Mouse (Mus musculus) heart, postnatal 0 days (tissue): ENCODE measurements around the gene Ndufs6. TPM values are rescaled to one million over a fixed set of nuclear protein-coding genes. Genes with fewer than 3 reads are reported as not detected.

Experiments
- ATAC-seq: fragments of 200-750 bp; cut with Nextera tagmentation; 2 replicates; pipeline ENCODE4 v1.8.0; 2017; ENCODE audit warnings: low read depth, moderate number of reproducible peaks, moderate library complexity; ENCODE audit not compliant: insufficient read depth
- DNase-seq: peaks from one replicate; pipeline ENCODE4 v3.0.0-alpha.2; 2016; ENCODE audit warnings: low spot score
- H3K27ac ChIP-seq: fragments of 300-500 bp; sonication (generic); 2 replicates; pipeline ENCODE4 v1.5.1; 2014; ENCODE audit warnings: low read depth, mild to moderate bottlenecking
- H3K27me3 ChIP-seq: fragments of 300-500 bp; sonication (generic); 2 replicates; pipeline ENCODE4 v1.6.1; 2014; ENCODE audit warnings: low read length, mixed read lengths; ENCODE audit not compliant: control insufficient read depth, insufficient read depth
- H3K36me3 ChIP-seq: fragments of 300-500 bp; sonication (generic); replicated peaks from 2 replicates; pipeline ENCODE4 v1.6.1; 2014; ENCODE audit warnings: low read length, mixed read lengths; ENCODE audit not compliant: control insufficient read depth, insufficient read depth
- H3K4me1 ChIP-seq: fragments of 300-500 bp; sonication (generic); 2 replicates; pipeline ENCODE4 v1.6.1; 2014; ENCODE audit warnings: antibody characterized with exemption; ENCODE audit not compliant: control insufficient read depth, insufficient read depth
- H3K4me2 ChIP-seq: fragments of 300-500 bp; sonication (generic); 2 replicates; pipeline ENCODE4 v1.6.1; 2014; ENCODE audit warnings: low read depth, mild to moderate bottlenecking, low read length, moderate library complexity
- H3K4me3 ChIP-seq: fragments of 300-500 bp; sonication (generic); 2 replicates; pipeline ENCODE4 v1.5.1; 2014; ENCODE audit warnings: low read depth, low read length
- H3K9ac ChIP-seq: fragments of 300-500 bp; sonication (generic); replicated peaks from 2 replicates; pipeline ENCODE4 v1.6.1; 2014; ENCODE audit warnings: low read depth, low read length, mixed read lengths
- H3K9me3 ChIP-seq: fragments of 300-500 bp; sonication (generic); replicated peaks from 2 replicates; pipeline ENCODE4 v1.6.1; 2016; ENCODE audit warnings: low read length; ENCODE audit not compliant: control insufficient read depth
- CTCF ChIP-seq: IDR thresholded peaks from 2 replicates; pipeline ENCODE4 v1.5.1; 2016; ENCODE audit warnings: antibody characterized with exemption, control low read depth, low read depth
- EP300 ChIP-seq: IDR thresholded peaks from 2 replicates; pipeline ENCODE4 v1.6.1; 2016; ENCODE audit warnings: antibody characterized with exemption, low read depth
- WGBS: fragments of 180-500 bp; shearing (Covaris S2); extraction: QIAGEN DNeasy Blood & Tissue Kit; methylation state at CpG from one replicate; pipeline ENCODE4 v1.1.7; 2014; 5-methylcytosine and 5-hydroxymethylcytosine counted together
- polyA plus RNA-seq: library from polyadenylated mRNA; unstranded; fragments of >200 nt; fragmentation: Nextera tagmentation; extraction: Ambion mirVana; gene quantifications from 2 replicates; pipeline ENCODE4 v1.2.1, GENCODE M21; 2015
- total RNA-seq: library from RNA; depleted of rRNA; stranded (reverse); fragments of >200 nt; gene quantifications from 2 replicates; pipeline ENCODE4 v1.2.3, GENCODE M21; 2014; ENCODE audit warnings: low replicate concordance

The Ndufs6 gene
- total and polyA plus RNA-seq, 2 experiments from 2014 or later: 427 to 1,466 TPM

GRCm38 (mm10) chr13:73306430-73306829 lies 21.9 kb downstream of the Ndufs6 start:
- H3K4me3 ChIP-seq: no peak overlapping the region
- DNase-seq (no peak), ATAC-seq (no peak)
- no peak overlapping the region for H3K9ac ChIP-seq
- TF ChIP-seq EP300 (no peak), CTCF (no peak)
- H3K36me3 ChIP-seq: no peaks in the 10 kb centered on the region
- H3K4me1 ChIP-seq: peaks cover 7% of the 10 kb centered on the region; the same call in 1 of the 2 replicates
- WGBS: 79% methylated on average over 4 of the region's 4 CpGs
- no peaks in the 10 kb centered on the region for H3K27me3 ChIP-seq
- no peaks in the 10 kb centered on the region for H3K9me3 ChIP-seq
- H3K27ac ChIP-seq: no peak overlapping the region
- H3K4me2 ChIP-seq: no peak overlapping the region

GRCm38 (mm10) chr13:73306085-73306410 lies 22.3 kb downstream of the Ndufs6 start:
- Histone ChIP-seq H3K36me3 (no peaks in the 10 kb centered on the region), H3K4me3 (no peak overlapping the region), H3K27ac (no peak overlapping the region), H3K9me3 (no peaks in the 10 kb centered on the region), H3K27me3 (no peaks in the 10 kb centered on the region), H3K4me1 (peaks cover 7% of the 10 kb centered on the region; the same call in 1 of the 2 replicates), H3K9ac (no peak overlapping the region), H3K4me2 (no peak overlapping the region)
- TF ChIP-seq EP300: no peak
- no peak for TF ChIP-seq CTCF
- ATAC-seq: no peak
- 65% methylated on average over 4 of the region's 4 CpGs for WGBS
- DNase-seq: no peak

- no peaks in the 10 kb centered on the region for H3K27me3 ChIP-seq
- DNase-seq (no peak), ATAC-seq (no peak)
- no peaks in the 10 kb centered on the region for H3K9me3 ChIP-seq
- no peak overlapping the region for H3K4me3 ChIP-seq
- no peak overlapping the region for H3K4me2 ChIP-seq
- H3K27ac ChIP-seq: no peak overlapping the region
- WGBS: 58% methylated on average over 8 of the region's 8 CpGs
- H3K36me3 ChIP-seq: no peaks in the 10 kb centered on the region
- H3K9ac ChIP-seq: no peak overlapping the region
- TF ChIP-seq CTCF: no peak
- peaks cover 11% of the 10 kb centered on the region for H3K4me1 ChIP-seq
These were observed 22.8 kb downstream of the Ndufs6 start for GRCm38 (mm10) chr13:73305398-73306084.

- no peak overlapping the region for H3K4me3 ChIP-seq
- 32% methylated on average over 6 of the region's 6 CpGs for WGBS
- no peak for TF ChIP-seq EP300
- TF ChIP-seq CTCF: no peak
- H3K27me3 ChIP-seq: no peaks in the 10 kb centered on the region
- H3K9ac ChIP-seq: no peak overlapping the region
- H3K9me3 ChIP-seq: no peaks in the 10 kb centered on the region
- H3K4me1 ChIP-seq: peaks cover 17% of the 10 kb centered on the region
- no peaks in the 10 kb centered on the region for H3K36me3 ChIP-seq
- 0 out of 2 replicates have a peak overlapping the region, but pooled peaks have one; percentile 28 for H3K27ac ChIP-seq
- H3K4me2 ChIP-seq: no peak overlapping the region
- ATAC-seq (no peak), DNase-seq (no peak)
These were observed 23.6 kb downstream of the Ndufs6 start for GRCm38 (mm10) chr13:73304729-73305128.

- Histone ChIP-seq H3K4me2 (no peak overlapping the region), H3K36me3 (no peaks in the 10 kb centered on the region), H3K4me3 (no peak overlapping the region), H3K9me3 (no peaks in the 10 kb centered on the region), H3K27ac (peak overlapping the region; percentile 84), H3K27me3 (no peaks in the 10 kb centered on the region), H3K9ac (no peak overlapping the region), H3K4me1 (peaks cover 21% of the 10 kb centered on the region)
- peak; percentile 19; the same call in 1 of the 2 replicates for TF ChIP-seq CTCF
- no peak for TF ChIP-seq EP300
- 38% methylated on average over 5 of the region's 5 CpGs for WGBS
- DNase-seq: peak; percentile 52
- ATAC-seq: peak; percentile 67
These were observed 29.0 kb downstream of the Ndufs6 start for GRCm38 (mm10) chr13:73299322-73299721.

- Histone ChIP-seq H3K36me3 (no peaks in the 10 kb centered on the region), H3K9me3 (no peaks in the 10 kb centered on the region), H3K4me1 (peaks cover 21% of the 10 kb centered on the region), H3K4me3 (no peak overlapping the region), H3K27ac (peak overlapping the region; percentile 84), H3K9ac (no peak overlapping the region), H3K27me3 (no peaks in the 10 kb centered on the region), H3K4me2 (no peak overlapping the region)
- peak; percentile 92 for DNase-seq
- peak; percentile 84; the same call in 1 of the 2 replicates for TF ChIP-seq EP300
- TF ChIP-seq CTCF: no peak
- ATAC-seq: peak; percentile 93
- 14% methylated on average over 4 of the region's 4 CpGs for WGBS
These were observed 29.6 kb downstream of the Ndufs6 start for GRCm38 (mm10) chr13:73298717-73299116.
